ENCODE assay signal across 12 mouse cellular contexts in genomic region chr17:46617799-46618198, GRCm38 (mm10). TPM values are rescaled to one million over a fixed set of nuclear protein-coding genes. Genes with fewer than 3 reads are reported as not detected.
DNase-seq lines count a peak whose midpoint lies in the region; ATAC-seq and TF ChIP-seq lines count a peak whose summit lies in the region.
"Had no signal": no experiment of that assay in that cellular context is flagged by ENCODE, and none has a peak within 500 bp of the region (broad histone marks: within the 10 kb centered on the region; RNA-seq: fewer than 3 reads in every experiment).

No protein-coding gene starts in this region.

- no peak for ATAC-seq in heart, postnatal 0 days (ENCODE audit: insufficient read depth, low read depth)
- ATAC-seq in neural tube, embryonic 11.5 days (ENCODE audit: insufficient read depth, low FRiP score, low TSS enrichment): no peak
- no peak for ATAC-seq in intestine, embryonic 16.5 days

- WGBS in heart, postnatal 0 days: 55% methylated on average over 12 of the region's 12 CpGs
- WGBS in neural tube, embryonic 11.5 days: 23% methylated on average over 12 of the region's 12 CpGs
- 40% methylated on average over 12 of the region's 12 CpGs for WGBS in intestine, embryonic 16.5 days

- no peak for TF ChIP-seq EP300 in heart, postnatal 0 days (IDR thresholded peaks at IDR 0.05; ENCODE audit: low read depth)

- peaks cover 60% of the 10 kb centered on the region for H3K4me1 ChIP-seq in heart, postnatal 0 days (ENCODE audit: control insufficient read depth, insufficient read depth)
- peaks cover 53% of the 10 kb centered on the region for H3K4me1 ChIP-seq in neural tube, embryonic 11.5 days (ENCODE audit: control insufficient read depth, insufficient read depth, low read length)
- H3K4me1 ChIP-seq in intestine, embryonic 16.5 days (ENCODE audit: control insufficient read depth, insufficient read depth, low read length): peaks cover 70% of the 10 kb centered on the region

- no peaks in the 10 kb centered on the region for H3K9me3 ChIP-seq in heart, postnatal 0 days (replicated peaks; ENCODE audit: control insufficient read depth, low read length)
- no peaks in the 10 kb centered on the region for H3K9me3 ChIP-seq in neural tube, embryonic 11.5 days (ENCODE audit: control insufficient read depth, low read length)
- H3K9me3 ChIP-seq in intestine, embryonic 16.5 days (ENCODE audit: control insufficient read depth, low read length): no peaks in the 10 kb centered on the region
- H3K9me3 ChIP-seq: liver, embryonic 15.5 days had no signal

- DNase-seq in heart, postnatal 0 days (ENCODE audit: low spot score): no peak
- DNase-seq in heart, postnatal 10 days: no peak
- DNase-seq in neural tube, embryonic 11.5 days (ENCODE audit: low spot score): no peak
- DNase-seq in neural tube, embryonic 10.5 days (ENCODE audit: extremely low spot score, low spot score): no peak
- no peak for DNase-seq in embryo, embryonic 10.5 days (ENCODE audit: low spot score)
- no peak for DNase-seq in layer of hippocampus, adult 18-20 months (ENCODE audit: low spot score in 2 of 2)
- no peak for DNase-seq in left cerebral cortex, postnatal 10 days (ENCODE audit: extremely low spot score in 1 of 2, low spot score in 2 of 2)
- DNase-seq: gastrocnemius, postnatal 36 days; right cerebral cortex, postnatal 4 days had no signal

- intact Hi-C loops in heart, postnatal 10 days (cut with DNase I): no loop called here
- intact Hi-C loops in left cerebral cortex, postnatal 10 days (cut with DNase I): no loop called here

- no peaks in the 10 kb centered on the region for H3K36me3 ChIP-seq in heart, postnatal 0 days (replicated peaks; ENCODE audit: control insufficient read depth, insufficient read depth, low read length)
- H3K36me3 ChIP-seq in neural tube, embryonic 11.5 days (ENCODE audit: control insufficient read depth, insufficient read depth, low read length): no peaks in the 10 kb centered on the region
- H3K36me3 ChIP-seq in intestine, embryonic 16.5 days (ENCODE audit: control insufficient read depth, insufficient read depth, low read length): no peaks in the 10 kb centered on the region
- H3K36me3 ChIP-seq: liver, embryonic 15.5 days had no signal

- peak overlapping the region; percentile 53 for H3K27ac ChIP-seq in heart, postnatal 0 days (ENCODE audit: low read depth)
- 0 out of 2 replicates have a peak overlapping the region, but pooled peaks have one; percentile 7 for H3K27ac ChIP-seq in neural tube, embryonic 11.5 days (ENCODE audit: low read depth, low read length)
- peak overlapping the region; percentile 87 for H3K27ac ChIP-seq in intestine, embryonic 16.5 days (ENCODE audit: low read length)
- H3K27ac ChIP-seq: liver, embryonic 15.5 days had no signal

- H3K27me3 ChIP-seq in heart, postnatal 0 days (ENCODE audit: control insufficient read depth, insufficient read depth, low read length): no peaks in the 10 kb centered on the region
- H3K27me3 ChIP-seq in neural tube, embryonic 11.5 days (ENCODE audit: control insufficient read depth, insufficient read depth, low read length): no peaks in the 10 kb centered on the region
- H3K27me3 ChIP-seq in intestine, embryonic 16.5 days (replicated peaks; ENCODE audit: control insufficient read depth, insufficient read depth, low read length): no peaks in the 10 kb centered on the region
- H3K27me3 ChIP-seq: liver, embryonic 15.5 days had no signal

- H3K4me2 ChIP-seq in heart, postnatal 0 days (ENCODE audit: low read depth, low read length): peak overlapping the region; percentile 45; the same call in 1 of the 2 replicates
- no peak overlapping the region for H3K4me2 ChIP-seq in neural tube, embryonic 11.5 days (ENCODE audit: low read depth)
- peak overlapping the region; percentile 44 for H3K4me2 ChIP-seq in intestine, embryonic 16.5 days (ENCODE audit: low read depth, low read length)
- H3K4me2 ChIP-seq: liver, embryonic 15.5 days had no signal

- TF ChIP-seq CTCF in heart, postnatal 0 days (IDR thresholded peaks at IDR 0.05; ENCODE audit: low read depth): no peak

- no peak overlapping the region for H3K4me3 ChIP-seq in heart, postnatal 0 days (ENCODE audit: low read depth, low read length)
- H3K4me3 ChIP-seq in neural tube, embryonic 11.5 days (ENCODE audit: low read depth, low read length): no peak overlapping the region
- H3K4me3 ChIP-seq in intestine, embryonic 16.5 days (ENCODE audit: low read length): peak overlapping the region; percentile 23
- H3K4me3 ChIP-seq: liver, embryonic 15.5 days; myocyte had no signal

- H3K9ac ChIP-seq in heart, postnatal 0 days (replicated peaks; ENCODE audit: low read depth, low read length): 0 out of 2 replicates have a peak overlapping the region, but pooled peaks have one; percentile 5
- H3K9ac ChIP-seq in neural tube, embryonic 11.5 days (ENCODE audit: low read length): no peak overlapping the region
- no peak overlapping the region for H3K9ac ChIP-seq in intestine, embryonic 16.5 days (ENCODE audit: low read depth, low read length)
- H3K9ac ChIP-seq: liver, embryonic 15.5 days had no signal

RNA-seq across cellular contexts. Expression of gene Ptk7, which starts 11.5 kb away (rescaled TPM):
- 57.9 and 70.4 TPM in 2 replicates for total RNA-seq in heart, postnatal 0 days (2014; rRNA removed; ENCODE audit: low replicate concordance)
- polyA plus RNA-seq in heart, postnatal 0 days (2015; fragmentation: Nextera tagmentation; extraction: Ambion mirVana): 16.9 and 17.2 TPM in 2 replicates
- total RNA-seq in heart, postnatal 10 days (2021): 10 to 100 TPM; 19.5 to 22.3 TPM
- 32.9 and 35.8 TPM in 2 replicates for polyA plus RNA-seq in neural tube, embryonic 11.5 days (2014; fragmentation: Nextera tagmentation; extraction: Ambion mirVana)
- 53.2 and 54.4 TPM in 2 replicates for polyA plus RNA-seq in intestine, embryonic 16.5 days (2015; fragmentation: Nextera tagmentation; extraction: Ambion mirVana)
- 1 to 10 TPM; 8.0 to 9.0 TPM for total RNA-seq in layer of hippocampus, adult 18-20 months (2021)
- 10 to 100 TPM; 18.5 to 18.8 TPM for total RNA-seq in left cerebral cortex, postnatal 10 days (2021)

RNA-seq across cellular contexts. Expression of gene Klc4, which starts 28.0 kb away (rescaled TPM):
- total RNA-seq in heart, postnatal 0 days (2014; rRNA removed; ENCODE audit: low replicate concordance): 26.2 and 29.0 TPM in 2 replicates
- 25.1 and 28.8 TPM in 2 replicates for polyA plus RNA-seq in heart, postnatal 0 days (2015; fragmentation: Nextera tagmentation; extraction: Ambion mirVana)
- 10 to 100 TPM; 23.8 to 28.2 TPM for total RNA-seq in heart, postnatal 10 days (2021)
- 36.4 and 38.4 TPM in 2 replicates for polyA plus RNA-seq in neural tube, embryonic 11.5 days (2014; fragmentation: Nextera tagmentation; extraction: Ambion mirVana)
- polyA plus RNA-seq in intestine, embryonic 16.5 days (2015; fragmentation: Nextera tagmentation; extraction: Ambion mirVana): 93.7 and 104 TPM in 2 replicates
- 10 to 100 TPM; 22.4 to 22.6 TPM for total RNA-seq in layer of hippocampus, adult 18-20 months (2021)
- total RNA-seq in left cerebral cortex, postnatal 10 days (2021): 10 to 100 TPM; 14.7 to 15.0 TPM

RNA-seq across cellular contexts. Expression of gene Mrpl2, which starts 28.2 kb away (rescaled TPM):
- 96.7 and 116 TPM in 2 replicates for total RNA-seq in heart, postnatal 0 days (2014; rRNA removed; ENCODE audit: low replicate concordance)
- 152 and 158 TPM in 2 replicates for polyA plus RNA-seq in heart, postnatal 0 days (2015; fragmentation: Nextera tagmentation; extraction: Ambion mirVana)
- 100 to 1,000 TPM; 117 to 122 TPM for total RNA-seq in heart, postnatal 10 days (2021)
- 104 and 113 TPM in 2 replicates for polyA plus RNA-seq in neural tube, embryonic 11.5 days (2014; fragmentation: Nextera tagmentation; extraction: Ambion mirVana)
- polyA plus RNA-seq in intestine, embryonic 16.5 days (2015; fragmentation: Nextera tagmentation; extraction: Ambion mirVana): 164 and 170 TPM in 2 replicates
- 10 to 100 TPM; 53.1 to 60.7 TPM for total RNA-seq in layer of hippocampus, adult 18-20 months (2021)
- total RNA-seq in left cerebral cortex, postnatal 10 days (2021): 10 to 100 TPM; 44.6 to 50.5 TPM

RNA-seq across cellular contexts. Expression of gene Cul7, which starts 32.3 kb away (rescaled TPM):
- 92.7 and 95.5 TPM in 2 replicates for total RNA-seq in heart, postnatal 0 days (2014; rRNA removed; ENCODE audit: low replicate concordance)
- 18.6 and 20.6 TPM in 2 replicates for polyA plus RNA-seq in heart, postnatal 0 days (2015; fragmentation: Nextera tagmentation; extraction: Ambion mirVana)
- 10 to 100 TPM; 56.1 to 62.2 TPM for total RNA-seq in heart, postnatal 10 days (2021)
- 31.7 and 37.0 TPM in 2 replicates for polyA plus RNA-seq in neural tube, embryonic 11.5 days (2014; fragmentation: Nextera tagmentation; extraction: Ambion mirVana)
- 42.4 and 43.1 TPM in 2 replicates for polyA plus RNA-seq in intestine, embryonic 16.5 days (2015; fragmentation: Nextera tagmentation; extraction: Ambion mirVana)
- total RNA-seq in layer of hippocampus, adult 18-20 months (2021): 10 to 100 TPM; 18.9 to 20.2 TPM
- 10 to 100 TPM; 39.3 to 46.5 TPM for total RNA-seq in left cerebral cortex, postnatal 10 days (2021)

RNA-seq across cellular contexts. Expression of gene Rrp36, which starts 56.4 kb away (rescaled TPM):
- total RNA-seq in heart, postnatal 0 days (2014; rRNA removed; ENCODE audit: low replicate concordance): 15.5 and 18.8 TPM in 2 replicates
- 26.6 and 29.7 TPM in 2 replicates for polyA plus RNA-seq in heart, postnatal 0 days (2015; fragmentation: Nextera tagmentation; extraction: Ambion mirVana)
- total RNA-seq in heart, postnatal 10 days (2021): 10 to 100 TPM; 12.9 to 19.0 TPM
- 49.8 and 53.5 TPM in 2 replicates for polyA plus RNA-seq in neural tube, embryonic 11.5 days (2014; fragmentation: Nextera tagmentation; extraction: Ambion mirVana)
- 64.8 and 67.4 TPM in 2 replicates for polyA plus RNA-seq in intestine, embryonic 16.5 days (2015; fragmentation: Nextera tagmentation; extraction: Ambion mirVana)
- 10 to 100 TPM; 17.2 to 19.7 TPM for total RNA-seq in layer of hippocampus, adult 18-20 months (2021)
- total RNA-seq in left cerebral cortex, postnatal 10 days (2021): 10 to 100 TPM; 14.8 to 19.3 TPM

Comparison
In these comparisons a context has a peak if more than half of its experiments do, and no peak if none do; other contexts are left out.
1. H3K27ac ChIP-seq: peak in every context shown above with its lines; median percentile 87 in intestine, embryonic 16.5 days; 53 in heart, postnatal 0 days; 7 in neural tube, embryonic 11.5 days.